Mouse (Mus musculus): ENCODE measurements around the gene Paxbp1. TPM values are rescaled to one million over a fixed set of nuclear protein-coding genes. Genes with fewer than 3 reads are reported as not detected.

Gene Paxbp1
- polyA plus RNA-seq, 1 experiment from 2014 or later, result 26.4 TPM

GRCm38 (mm10) chr16:90995498-90995897 is 48.8 kb downstream of the Paxbp1 start:
- Histone ChIP-seq H3K27ac (peak overlapping the region; percentile 21; the same call in 1 of the 2 replicates), H3K27me3 (ENCODE audit: insufficient read depth, low read length) (no peaks in the 10 kb centered on the region), H3K9ac (ENCODE audit: low read depth, low read length) (no peak overlapping the region), H3K4me3 (replicated peaks; ENCODE audit: low read depth, low read length) (no peak overlapping the region), H3K36me3 (ENCODE audit: insufficient read depth, low read length) (0 out of 2 replicates have a peak, but pooled peaks cover 2% of the 10 kb centered on the region), H3K9me3 (replicated peaks; ENCODE audit: low read length) (no peaks in the 10 kb centered on the region), H3K4me1 (replicated peaks; ENCODE audit: insufficient read depth, low read length) (0 out of 2 replicates have a peak, but pooled peaks cover 4% of the 10 kb centered on the region), H3K4me2 (ENCODE audit: low read length) (no peak overlapping the region)
- DNase-seq (ENCODE audit: low spot score), result no peak
- no peak for ATAC-seq (replicated peaks; ENCODE audit: low FRiP score, low read depth)
- TF ChIP-seq CTCF (IDR thresholded peaks at IDR 0.05; ENCODE audit: low read depth), result no peak
- WGBS, result 75% methylated on average over 5 of the region's 5 CpGs

GRCm38 (mm10) chr16:90995023-90995422 is 49.3 kb downstream of the Paxbp1 start:
- Histone ChIP-seq H3K36me3 (ENCODE audit: insufficient read depth, low read length) (0 out of 2 replicates have a peak, but pooled peaks cover 2% of the 10 kb centered on the region), H3K4me2 (ENCODE audit: low read length) (no peak overlapping the region), H3K9ac (ENCODE audit: low read depth, low read length) (no peak overlapping the region), H3K27me3 (ENCODE audit: insufficient read depth, low read length) (no peaks in the 10 kb centered on the region), H3K9me3 (replicated peaks; ENCODE audit: low read length) (no peaks in the 10 kb centered on the region), H3K27ac (peak overlapping the region; percentile 21; the same call in 1 of the 2 replicates), H3K4me3 (replicated peaks; ENCODE audit: low read depth, low read length) (no peak overlapping the region), H3K4me1 (replicated peaks; ENCODE audit: insufficient read depth, low read length) (0 out of 2 replicates have a peak, but pooled peaks cover 4% of the 10 kb centered on the region)
- no peak for ATAC-seq (replicated peaks; ENCODE audit: low FRiP score, low read depth)
- no peak for TF ChIP-seq CTCF (IDR thresholded peaks at IDR 0.05; ENCODE audit: low read depth)
- DNase-seq (ENCODE audit: low spot score), result peak; percentile 46
- WGBS, result 46% methylated on average over 4 of the region's 4 CpGs

DNA sequence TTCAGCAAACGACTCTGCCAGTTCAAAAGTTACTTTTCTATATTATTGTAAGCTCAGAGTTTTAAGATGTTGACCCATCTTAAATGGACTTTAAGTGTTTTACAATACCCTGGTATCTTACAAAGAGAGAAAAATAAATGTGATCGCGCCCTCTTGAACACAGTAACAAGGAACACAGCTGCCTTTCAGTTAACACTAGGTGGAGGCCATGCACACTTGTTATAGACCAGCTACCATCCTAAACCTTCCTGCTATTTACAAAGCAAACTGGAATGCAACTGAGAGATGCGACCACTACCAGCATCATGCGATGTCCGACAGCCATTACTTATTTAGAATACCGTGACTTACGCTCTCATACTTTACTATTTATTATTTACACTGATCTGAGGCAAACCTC is 55.2 kb downstream of the Paxbp1 start:
- Histone ChIP-seq H3K27me3 (ENCODE audit: insufficient read depth, low read length) (no peaks in the 10 kb centered on the region), H3K4me2 (ENCODE audit: low read length) (no peak overlapping the region), H3K9me3 (replicated peaks; ENCODE audit: low read length) (no peaks in the 10 kb centered on the region), H3K27ac (no peak overlapping the region), H3K36me3 (ENCODE audit: insufficient read depth, low read length) (0 out of 2 replicates have a peak, but pooled peaks cover 2% of the 10 kb centered on the region), H3K4me3 (replicated peaks; ENCODE audit: low read depth, low read length) (no peak overlapping the region), H3K4me1 (replicated peaks; ENCODE audit: insufficient read depth, low read length) (no peaks in the 10 kb centered on the region), H3K9ac (ENCODE audit: low read depth, low read length) (no peak overlapping the region)
- no peak for ATAC-seq (replicated peaks; ENCODE audit: low FRiP score, low read depth)
- TF ChIP-seq CTCF (IDR thresholded peaks at IDR 0.05; ENCODE audit: low read depth), result no peak
- WGBS, result 95% methylated on average over 8 of the region's 8 CpGs
- no peak for DNase-seq (ENCODE audit: low spot score)

GRCm38 (mm10) chr16:90988665-90989064 is 55.7 kb downstream of the Paxbp1 start:
- no peak for ATAC-seq (replicated peaks; ENCODE audit: low FRiP score, low read depth)
- H3K4me1 ChIP-seq (replicated peaks; ENCODE audit: insufficient read depth, low read length), result no peaks in the 10 kb centered on the region
- 0 out of 2 replicates have a peak, but pooled peaks cover 2% of the 10 kb centered on the region for H3K36me3 ChIP-seq (ENCODE audit: insufficient read depth, low read length)
- H3K9ac ChIP-seq (ENCODE audit: low read depth, low read length), result no peak overlapping the region
- no peak overlapping the region for H3K27ac ChIP-seq
- DNase-seq (ENCODE audit: low spot score), result no peak
- no peak for TF ChIP-seq CTCF (IDR thresholded peaks at IDR 0.05; ENCODE audit: low read depth)
- no peaks in the 10 kb centered on the region for H3K9me3 ChIP-seq (replicated peaks; ENCODE audit: low read length)
- WGBS, result 91% methylated on average over 3 of the region's 3 CpGs
- H3K27me3 ChIP-seq (ENCODE audit: insufficient read depth, low read length), result no peaks in the 10 kb centered on the region
- H3K4me3 ChIP-seq (replicated peaks; ENCODE audit: low read depth, low read length), result no peak overlapping the region
- H3K4me2 ChIP-seq (ENCODE audit: low read length), result no peak overlapping the region

DNA sequence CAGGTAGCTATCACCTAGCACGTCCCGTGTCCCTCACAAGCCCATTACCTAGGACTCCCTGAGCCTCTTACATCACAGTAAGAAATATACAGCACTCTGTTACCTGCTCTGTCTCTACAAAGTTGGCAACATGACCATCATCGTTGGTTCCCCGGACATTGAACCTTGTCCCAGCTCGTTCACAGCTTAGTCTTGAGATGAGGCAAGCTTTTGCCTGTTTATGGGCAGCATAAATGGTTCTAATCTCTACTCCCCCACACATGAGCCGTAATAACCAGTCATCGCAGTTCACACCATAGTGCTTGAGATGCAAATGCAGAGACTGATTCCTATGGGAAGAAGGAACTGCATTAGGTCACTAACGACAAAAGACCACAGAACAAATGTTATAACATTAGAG is 56.3 kb downstream of the Paxbp1 start:
- no peak overlapping the region for H3K27ac ChIP-seq
- no peak for TF ChIP-seq CTCF (IDR thresholded peaks at IDR 0.05; ENCODE audit: low read depth)
- WGBS, result 86% methylated on average over 8 of the region's 8 CpGs
- DNase-seq (ENCODE audit: low spot score) (no peak), ATAC-seq (replicated peaks; ENCODE audit: low FRiP score, low read depth) (no peak)
- no peak overlapping the region for H3K4me2 ChIP-seq (ENCODE audit: low read length)
- H3K27me3 ChIP-seq (ENCODE audit: insufficient read depth, low read length), result no peaks in the 10 kb centered on the region
- H3K4me3 ChIP-seq (replicated peaks; ENCODE audit: low read depth, low read length), result no peak overlapping the region
- H3K9me3 ChIP-seq (replicated peaks; ENCODE audit: low read length), result no peaks in the 10 kb centered on the region
- H3K36me3 ChIP-seq (ENCODE audit: insufficient read depth, low read length), result 0 out of 2 replicates have a peak, but pooled peaks cover 2% of the 10 kb centered on the region
- no peak overlapping the region for H3K9ac ChIP-seq (ENCODE audit: low read depth, low read length)
- no peaks in the 10 kb centered on the region for H3K4me1 ChIP-seq (replicated peaks; ENCODE audit: insufficient read depth, low read length)

DNA sequence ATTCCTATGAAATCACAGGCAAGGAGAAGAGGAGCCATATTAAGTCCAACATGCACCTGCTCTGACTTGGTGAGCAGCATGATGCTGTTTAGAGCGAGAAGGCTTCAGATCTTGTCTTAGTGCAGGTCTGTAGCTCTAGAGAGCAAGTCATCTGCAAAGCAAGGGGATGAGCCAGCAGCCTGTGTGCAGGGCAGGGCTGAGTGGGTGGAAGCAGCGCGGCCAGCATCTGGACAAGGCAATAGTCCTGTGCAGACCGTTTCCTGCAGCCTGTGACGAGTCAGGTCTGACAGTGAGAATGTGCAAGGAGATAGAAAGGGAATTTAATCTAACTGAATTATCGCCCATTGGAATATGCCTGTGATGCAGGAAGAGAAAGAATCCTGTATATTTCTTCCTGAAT is 73.3 kb downstream of the Paxbp1 start:
- no peak for TF ChIP-seq CTCF (IDR thresholded peaks at IDR 0.05; ENCODE audit: low read depth)
- Histone ChIP-seq H3K27me3 (ENCODE audit: insufficient read depth, low read length) (no peaks in the 10 kb centered on the region), H3K36me3 (ENCODE audit: insufficient read depth, low read length) (0 out of 2 replicates have a peak, but pooled peaks cover 13% of the 10 kb centered on the region), H3K4me3 (replicated peaks; ENCODE audit: low read depth, low read length) (no peak overlapping the region), H3K4me2 (ENCODE audit: low read length) (no peak overlapping the region), H3K27ac (no peak overlapping the region), H3K9me3 (replicated peaks; ENCODE audit: low read length) (no peaks in the 10 kb centered on the region), H3K4me1 (replicated peaks; ENCODE audit: insufficient read depth, low read length) (no peaks in the 10 kb centered on the region), H3K9ac (ENCODE audit: low read depth, low read length) (no peak overlapping the region)
- no peak for DNase-seq (ENCODE audit: low spot score)
- no peak for ATAC-seq (replicated peaks; ENCODE audit: low FRiP score, low read depth)
- WGBS, result 86% methylated on average over 6 of the region's 6 CpGs

DNA sequence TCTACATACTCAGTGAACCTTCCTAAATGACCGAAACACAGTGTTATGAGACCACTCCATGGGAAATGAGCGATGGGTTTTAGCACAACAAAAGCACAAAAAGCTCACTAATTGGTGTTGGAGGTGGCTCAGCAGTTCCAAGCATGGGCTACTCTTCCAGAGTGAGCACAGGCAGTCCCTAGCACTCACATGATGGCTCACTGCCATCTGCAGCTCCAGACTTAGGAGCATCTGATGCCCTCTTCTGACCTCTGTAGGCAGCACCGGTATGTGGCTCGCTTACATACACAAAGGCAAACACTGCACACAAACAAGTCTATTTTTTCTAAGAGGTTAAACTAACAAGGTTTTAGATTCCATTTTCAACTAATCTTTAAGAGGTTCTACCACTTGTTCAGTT is 78.1 kb downstream of the Paxbp1 start:
- no peak overlapping the region for H3K9ac ChIP-seq (ENCODE audit: low read depth, low read length)
- H3K36me3 ChIP-seq (ENCODE audit: insufficient read depth, low read length), result peaks cover 29% of the 10 kb centered on the region; the same call in 1 of the 2 replicates
- TF ChIP-seq CTCF (IDR thresholded peaks at IDR 0.05; ENCODE audit: low read depth), result no peak
- DNase-seq (ENCODE audit: low spot score) (no peak), ATAC-seq (replicated peaks; ENCODE audit: low FRiP score, low read depth) (no peak)
- 67% methylated on average over 4 of the region's 4 CpGs for WGBS
- no peak overlapping the region for H3K4me3 ChIP-seq (replicated peaks; ENCODE audit: low read depth, low read length)
- no peak overlapping the region for H3K27ac ChIP-seq
- no peaks in the 10 kb centered on the region for H3K9me3 ChIP-seq (replicated peaks; ENCODE audit: low read length)
- H3K4me2 ChIP-seq (ENCODE audit: low read length), result no peak overlapping the region
- H3K4me1 ChIP-seq (replicated peaks; ENCODE audit: insufficient read depth, low read length), result no peaks in the 10 kb centered on the region
- H3K27me3 ChIP-seq (ENCODE audit: insufficient read depth, low read length), result no peaks in the 10 kb centered on the region
